Mouse (Mus musculus) embryonic facial prominence, embryonic 12.5 days (tissue): ENCODE data around the gene 1810055G02Rik. TPM values are rescaled to one million over a fixed set of nuclear protein-coding genes. Genes with fewer than 3 reads are reported as not detected.

ENCODE experiments used
- ATAC-seq: fragments of 200-750 bp; cut with Nextera tagmentation; 2 replicates; pipeline ENCODE4 v1.8.0; 2017; ENCODE audit not compliant: insufficient number of reproducible peaks, insufficient read depth, low FRiP score, low TSS enrichment
- H3K27ac ChIP-seq: fragments of 300-500 bp; sonication (generic); 2 replicates; pipeline ENCODE4 v1.5.1; 2016; ENCODE audit warnings: mild to moderate bottlenecking
- H3K27me3 ChIP-seq: fragments of 300-500 bp; sonication (generic); 2 replicates; pipeline ENCODE4 v1.6.1; 2016; ENCODE audit warnings: mild to moderate bottlenecking, moderate library complexity
- H3K36me3 ChIP-seq: fragments of 300-500 bp; sonication (generic); 2 replicates; pipeline ENCODE4 v1.6.1; 2016; ENCODE audit warnings: mild to moderate bottlenecking
- H3K4me1 ChIP-seq: fragments of 300-500 bp; sonication (generic); 2 replicates; pipeline ENCODE4 v1.6.1; 2016
- H3K4me2 ChIP-seq: fragments of 300-500 bp; sonication (generic); replicated peaks from 2 replicates; pipeline ENCODE4 v1.6.1; 2016; ENCODE audit warnings: mild to moderate bottlenecking, moderate library complexity
- H3K4me3 ChIP-seq: fragments of 300-500 bp; sonication (generic); 2 replicates; pipeline ENCODE4 v1.5.1; 2016; ENCODE audit warnings: mild to moderate bottlenecking
- H3K9ac ChIP-seq: fragments of 300-500 bp; sonication (generic); 2 replicates; pipeline ENCODE4 v1.6.1; 2016; ENCODE audit warnings: mild to moderate bottlenecking, moderate library complexity
- H3K9me3 ChIP-seq: fragments of 300-500 bp; sonication (generic); 2 replicates; pipeline ENCODE4 v1.6.1; 2016; ENCODE audit warnings: mild to moderate bottlenecking, moderate library complexity
- WGBS: fragments of 180-500 bp; shearing (Covaris S2); methylation state at CpG from one replicate; pipeline ENCODE4 v1.1.7; 2016; 5-methylcytosine and 5-hydroxymethylcytosine counted together
- polyA plus RNA-seq: library from polyadenylated mRNA; unstranded; fragments of >200 nt; fragmentation: Nextera tagmentation; extraction: Ambion mirVana; gene quantifications from 2 replicates; pipeline ENCODE4 v1.2.1, GENCODE M21; 2016

The 1810055G02Rik gene
- polyA plus RNA-seq, 1 experiment from 2014 or later, result 44.7 TPM

- WGBS, result 92% methylated on average over 9 of the region's 9 CpGs
- Histone ChIP-seq H3K27ac (no peak overlapping the region), H3K4me2 (no peak overlapping the region), H3K9ac (no peak overlapping the region), H3K4me3 (no peak overlapping the region), H3K36me3 (peaks cover 3% of the 10 kb centered on the region), H3K27me3 (no peaks in the 10 kb centered on the region), H3K9me3 (0 out of 2 replicates have a peak, but pooled peaks cover 6% of the 10 kb centered on the region), H3K4me1 (0 out of 2 replicates have a peak, but pooled peaks cover 12% of the 10 kb centered on the region)
- ATAC-seq, result no peak
Observed at GRCm38 (mm10) chr19:3723170-3723569, 15.1 kb downstream of the 1810055G02Rik start.

GRCm38 (mm10) chr19:3723904-3724303 is 15.8 kb downstream of the 1810055G02Rik start:
- H3K36me3 ChIP-seq, result no peaks in the 10 kb centered on the region
- no peak overlapping the region for H3K27ac ChIP-seq
- H3K27me3 ChIP-seq, result no peaks in the 10 kb centered on the region
- no peak for ATAC-seq
- no peak overlapping the region for H3K4me2 ChIP-seq
- H3K4me1 ChIP-seq, result 0 out of 2 replicates have a peak, but pooled peaks cover 9% of the 10 kb centered on the region
- H3K9ac ChIP-seq, result no peak overlapping the region
- no peak overlapping the region for H3K4me3 ChIP-seq
- H3K9me3 ChIP-seq, result 0 out of 2 replicates have a peak, but pooled peaks cover 6% of the 10 kb centered on the region
- 76% methylated on average over 4 of the region's 4 CpGs for WGBS

GRCm38 (mm10) chr19:3724779-3725178 is 16.7 kb downstream of the 1810055G02Rik start:
- H3K4me2 ChIP-seq, result no peak overlapping the region
- H3K27ac ChIP-seq, result no peak overlapping the region
- ATAC-seq, result no peak
- H3K9me3 ChIP-seq, result 0 out of 2 replicates have a peak, but pooled peaks cover 6% of the 10 kb centered on the region
- no peak overlapping the region for H3K9ac ChIP-seq
- no peaks in the 10 kb centered on the region for H3K36me3 ChIP-seq
- 46% methylated on average over 1 of the region's 1 CpGs for WGBS
- no peaks in the 10 kb centered on the region for H3K27me3 ChIP-seq
- H3K4me1 ChIP-seq, result 0 out of 2 replicates have a peak, but pooled peaks cover 3% of the 10 kb centered on the region
- no peak overlapping the region for H3K4me3 ChIP-seq

GRCm38 (mm10) chr19:3728901-3729300 is 20.8 kb downstream of the 1810055G02Rik start:
- WGBS, result 70% methylated on average over 2 of the region's 2 CpGs

GRCm38 (mm10) chr19:3730781-3731646 is 22.9 kb downstream of the 1810055G02Rik start:
- ATAC-seq, result no peak
- 79% methylated on average over 7 of the region's 7 CpGs for WGBS
- H3K9ac ChIP-seq, result no peak overlapping the region

More at GRCm38 (mm10) chr19:3728901-3729300, 20.8 kb downstream of the 1810055G02Rik start:
- Histone ChIP-seq H3K9ac (no peak overlapping the region), H3K27ac (no peak overlapping the region), H3K9me3 (0 out of 2 replicates have a peak, but pooled peaks cover 2% of the 10 kb centered on the region), H3K27me3 (no peaks in the 10 kb centered on the region), H3K4me3 (no peak overlapping the region), H3K4me2 (no peak overlapping the region), H3K36me3 (no peaks in the 10 kb centered on the region), H3K4me1 (no peaks in the 10 kb centered on the region)
- ATAC-seq, result no peak

GRCm38 (mm10) chr19:3736001-3736400 is 27.9 kb downstream of the 1810055G02Rik start:
- no peaks in the 10 kb centered on the region for H3K4me1 ChIP-seq
- H3K9me3 ChIP-seq, result no peaks in the 10 kb centered on the region
- H3K36me3 ChIP-seq, result no peaks in the 10 kb centered on the region
- no peak overlapping the region for H3K4me3 ChIP-seq
- no peak overlapping the region for H3K4me2 ChIP-seq
- no peak for ATAC-seq
- no peak overlapping the region for H3K9ac ChIP-seq
- no peaks in the 10 kb centered on the region for H3K27me3 ChIP-seq
- no peak overlapping the region for H3K27ac ChIP-seq
- 89% methylated on average over 3 of the region's 3 CpGs for WGBS

More at GRCm38 (mm10) chr19:3730781-3731646, 22.9 kb downstream of the 1810055G02Rik start:
- Histone ChIP-seq H3K4me1 (no peaks in the 10 kb centered on the region), H3K27me3 (no peaks in the 10 kb centered on the region), H3K27ac (no peak overlapping the region), H3K36me3 (no peaks in the 10 kb centered on the region), H3K4me2 (no peak overlapping the region), H3K4me3 (no peak overlapping the region), H3K9me3 (no peaks in the 10 kb centered on the region)

GRCm38 (mm10) chr19:3739650-3740049 is 31.6 kb downstream of the 1810055G02Rik start:
- Histone ChIP-seq H3K9me3 (no peaks in the 10 kb centered on the region), H3K4me3 (no peak overlapping the region), H3K9ac (no peak overlapping the region), H3K4me2 (no peak overlapping the region), H3K4me1 (peaks cover 6% of the 10 kb centered on the region; the same call in 1 of the 2 replicates), H3K27ac (no peak overlapping the region), H3K27me3 (no peaks in the 10 kb centered on the region), H3K36me3 (no peaks in the 10 kb centered on the region)
- WGBS, result 89% methylated on average over 7 of the region's 7 CpGs
- no peak for ATAC-seq

- Histone ChIP-seq H3K27ac (0 out of 2 replicates have a peak overlapping the region, but pooled peaks have one; percentile 59), H3K36me3 (no peaks in the 10 kb centered on the region), H3K4me1 (peaks cover 6% of the 10 kb centered on the region; the same call in 1 of the 2 replicates), H3K4me2 (no peak overlapping the region), H3K9ac (no peak overlapping the region), H3K4me3 (no peak overlapping the region), H3K9me3 (no peaks in the 10 kb centered on the region), H3K27me3 (no peaks in the 10 kb centered on the region)
- WGBS, result 37% methylated on average over 4 of the region's 4 CpGs
- ATAC-seq, result no peak
Observed at GRCm38 (mm10) chr19:3742716-3743115, 34.6 kb downstream of the 1810055G02Rik start.

- Histone ChIP-seq H3K4me3 (no peak overlapping the region), H3K4me2 (peak overlapping the region; percentile 61), H3K36me3 (no peaks in the 10 kb centered on the region), H3K9ac (no peak overlapping the region), H3K4me1 (peaks cover 6% of the 10 kb centered on the region; the same call in 1 of the 2 replicates), H3K9me3 (0 out of 2 replicates have a peak, but pooled peaks cover under 1% of the 10 kb centered on the region), H3K27ac (peak overlapping the region; percentile 23; the same call in 1 of the 2 replicates), H3K27me3 (no peaks in the 10 kb centered on the region)
- ATAC-seq, result 0 out of 2 replicates have a peak, but pooled peaks have one; percentile 52
- 86% methylated on average over 7 of the region's 7 CpGs for WGBS
Observed at GRCm38 (mm10) chr19:3743362-3743761, 35.3 kb downstream of the 1810055G02Rik start.

- Histone ChIP-seq H3K4me3 (peak overlapping the region; percentile 49), H3K36me3 (no peaks in the 10 kb centered on the region), H3K9ac (peak overlapping the region; percentile 65), H3K4me1 (peaks cover 6% of the 10 kb centered on the region; the same call in 1 of the 2 replicates), H3K27ac (peak overlapping the region; percentile 85), H3K4me2 (peak overlapping the region; percentile 61), H3K27me3 (no peaks in the 10 kb centered on the region), H3K9me3 (0 out of 2 replicates have a peak, but pooled peaks cover 2% of the 10 kb centered on the region)
- 5% methylated on average over 13 of the region's 13 CpGs for WGBS
- no peak for ATAC-seq
Observed at GRCm38 (mm10) chr19:3743851-3744512, 35.9 kb downstream of the 1810055G02Rik start.

GRCm38 (mm10) chr19:3752621-3753239 is 44.6 kb downstream of the 1810055G02Rik start:
- no peak overlapping the region for H3K4me2 ChIP-seq
- H3K4me1 ChIP-seq, result no peaks in the 10 kb centered on the region
- no peak for ATAC-seq
- H3K36me3 ChIP-seq, result no peaks in the 10 kb centered on the region
- H3K4me3 ChIP-seq, result no peak overlapping the region
- 58% methylated on average over 8 of the region's 8 CpGs for WGBS
- H3K27me3 ChIP-seq, result no peaks in the 10 kb centered on the region
- no peak overlapping the region for H3K9ac ChIP-seq
- H3K9me3 ChIP-seq, result 0 out of 2 replicates have a peak, but pooled peaks cover 2% of the 10 kb centered on the region
- H3K27ac ChIP-seq, result no peak overlapping the region
